Mouse (Mus musculus) MEL (cell line): ENCODE results near the gene Arhgap9. TPM values are rescaled to one million over a fixed set of nuclear protein-coding genes. Genes with fewer than 3 reads are reported as not detected.

Source experiments
- DNase-seq: peaks from one replicate; pipeline ENCODE4 v3.0.0; 2011; ENCODE audit warnings: low read depth, low spot score
- H3K27ac ChIP-seq: 2 replicates; pipeline ENCODE4 v1.5.1; 2012; ENCODE audit warnings: low read depth, mild to moderate bottlenecking, control low read depth, low read length, moderate library complexity; ENCODE audit not compliant: control insufficient read depth
- H3K27me3 ChIP-seq, 2 experiments: fragments of 150-350 bp in 1 of 2; sonication (generic) in 1 of 2; 2 replicates each; pipeline ENCODE4 v1.6.1; 2012; ENCODE audit warnings: low read length in 2 of 2, mild to moderate bottlenecking in 2 of 2, improper control_type of control experiment in 1 of 2, moderate library complexity in 1 of 2; ENCODE audit not compliant: insufficient read depth in 2 of 2, control insufficient read depth in 1 of 2
- H3K36me3 ChIP-seq, 2 experiments: 2 replicates each; pipeline ENCODE4 v1.6.1; 2012 to 2014; ENCODE audit warnings: low read length in 2 of 2, improper control_type of control experiment in 1 of 2, inconsistent platforms in 1 of 2, mild to moderate bottlenecking in 1 of 2; ENCODE audit not compliant: insufficient read depth in 2 of 2, control insufficient read depth in 1 of 2
- H3K4me1 ChIP-seq, 2 experiments: fragments of 150-350 bp in 1 of 2; sonication (generic) in 1 of 2; 2 replicates each; pipeline ENCODE4 v1.6.1; 2012; ENCODE audit warnings: low read length in 2 of 2, improper control_type of control experiment in 1 of 2, mild to moderate bottlenecking in 1 of 2; ENCODE audit not compliant: insufficient read depth in 2 of 2, control insufficient read depth in 1 of 2
- H3K4me3 ChIP-seq, 2 experiments: fragments of 150-350 bp in 1 of 2; sonication (generic) in 1 of 2; 2 replicates each; pipeline ENCODE4 v1.5.1; 2012; ENCODE audit warnings: low read depth in 2 of 2, low read length in 2 of 2, mild to moderate bottlenecking in 2 of 2, moderate library complexity in 2 of 2, control low read depth in 1 of 2, improper control_type of control experiment in 1 of 2; ENCODE audit not compliant: control insufficient read depth in 1 of 2, insufficient read depth in 1 of 2
- H3K79me2 ChIP-seq: 2 replicates; pipeline ENCODE4 v1.6.1; 2012; ENCODE audit warnings: mild to moderate bottlenecking, low read length, moderate library complexity; ENCODE audit not compliant: control insufficient read depth, poor library complexity, insufficient read depth
- H3K9ac ChIP-seq: 2 replicates; pipeline ENCODE4 v1.6.1; 2012; ENCODE audit warnings: low read depth, mild to moderate bottlenecking, control low read depth, low read length, moderate library complexity; ENCODE audit not compliant: control insufficient read depth, poor library complexity, severe bottlenecking
- H3K9me3 ChIP-seq: fragments of 150-350 bp; sonication (generic); replicated peaks from 2 replicates; pipeline ENCODE4 v1.6.1; 2012; ENCODE audit warnings: mild to moderate bottlenecking, low read length, improper control_type of control experiment, moderate library complexity; ENCODE audit not compliant: insufficient read depth
- CHD2 ChIP-seq: IDR thresholded peaks from 2 replicates; pipeline ENCODE4 v1.6.1; 2011; ENCODE audit warnings: low read length, improper control_type of control experiment
- CTCF ChIP-seq, 3 experiments: IDR thresholded peaks in 2 of 3; conservative IDR thresholded peaks in 1 of 3; 2 replicates each; pipeline ENCODE4 v1.5.1; 2011 to 2012; ENCODE audit warnings: low read length in 3 of 3, low read depth in 2 of 3, mild to moderate bottlenecking in 2 of 3, improper control_type of control experiment in 1 of 3, inconsistent platforms in 1 of 3, mixed read lengths in 1 of 3, moderate library complexity in 1 of 3; ENCODE audit not compliant: control insufficient read depth in 1 of 3, insufficient read depth in 1 of 3, poor library complexity in 1 of 3, severe bottlenecking in 1 of 3
- ELF1 ChIP-seq: IDR thresholded peaks from 2 replicates; pipeline ENCODE4 v1.6.1; 2014; ENCODE audit warnings: low read depth, mild to moderate bottlenecking, inconsistent platforms, low read length, improper control_type of control experiment, moderate library complexity
- ETS1 ChIP-seq: IDR thresholded peaks from 2 replicates; pipeline ENCODE4 v1.6.1; 2012; ENCODE audit warnings: low read depth, mild to moderate bottlenecking, inconsistent platforms, low read length, improper control_type of control experiment, moderate library complexity
- GATA1 ChIP-seq: IDR thresholded peaks from 2 replicates; pipeline ENCODE4 v1.6.1; 2011; ENCODE audit warnings: low read depth, low read length, improper control_type of control experiment
- HCFC1 ChIP-seq: IDR thresholded peaks from 2 replicates; pipeline ENCODE4 v1.6.1; 2012; ENCODE audit warnings: low read depth, mild to moderate bottlenecking, inconsistent platforms, low read length, improper control_type of control experiment, moderate library complexity
- MAFK ChIP-seq: IDR thresholded peaks from 2 replicates; pipeline ENCODE4 v1.6.1; 2011; ENCODE audit warnings: low read depth, mild to moderate bottlenecking, low read length, improper control_type of control experiment, borderline replicate concordance
- MAX ChIP-seq: IDR thresholded peaks from 2 replicates; pipeline ENCODE4 v1.6.1; 2011; ENCODE audit warnings: low read length, improper control_type of control experiment
- MAZ ChIP-seq: IDR thresholded peaks from 2 replicates; pipeline ENCODE4 v1.6.1; 2012; ENCODE audit warnings: low read depth, mild to moderate bottlenecking, inconsistent platforms, low read length, improper control_type of control experiment
- MXI1 ChIP-seq: IDR thresholded peaks from 2 replicates; pipeline ENCODE4 v1.6.1; 2011; ENCODE audit warnings: mild to moderate bottlenecking, low read depth, low read length, improper control_type of control experiment
- MYC ChIP-seq: IDR thresholded peaks from 2 replicates; pipeline ENCODE4 v1.6.1; 2011; ENCODE audit warnings: low read depth, mild to moderate bottlenecking, low read length, improper control_type of control experiment, moderate library complexity
- NRF1 ChIP-seq: IDR thresholded peaks from 2 replicates; pipeline ENCODE4 v1.6.1; 2014; ENCODE audit warnings: low read depth, mild to moderate bottlenecking, inconsistent platforms, low read length, improper control_type of control experiment, moderate library complexity; ENCODE audit not compliant: poor library complexity, insufficient read depth, severe bottlenecking
- POLR2AphosphoS2 ChIP-seq: IDR thresholded peaks from 2 replicates; pipeline ENCODE4 v1.6.1; 2011; ENCODE audit warnings: low read length, improper control_type of control experiment
- RAD21 ChIP-seq: IDR thresholded peaks from 2 replicates; pipeline ENCODE4 v1.6.1; 2011; ENCODE audit warnings: mild to moderate bottlenecking, low read depth, low read length, improper control_type of control experiment
- RCOR1 ChIP-seq: IDR thresholded peaks from 2 replicates; pipeline ENCODE4 v1.6.1; 2012; ENCODE audit warnings: low read depth, mild to moderate bottlenecking, inconsistent platforms, low read length, improper control_type of control experiment
- SIN3A ChIP-seq: IDR thresholded peaks from 2 replicates; pipeline ENCODE4 v1.6.1; 2012; ENCODE audit warnings: low read length, improper control_type of control experiment, inconsistent platforms
- SMC3 ChIP-seq: IDR thresholded peaks from 2 replicates; pipeline ENCODE4 v1.6.1; 2011; ENCODE audit warnings: low read depth, low read length, improper control_type of control experiment
- TAL1 ChIP-seq: IDR thresholded peaks from 2 replicates; pipeline ENCODE4 v1.6.1; 2012; ENCODE audit warnings: mild to moderate bottlenecking, inconsistent platforms, low read length, moderate library complexity, mixed read lengths
- TBP ChIP-seq: IDR thresholded peaks from 2 replicates; pipeline ENCODE4 v1.8.0; 2011; ENCODE audit warnings: low read depth, low read length, improper control_type of control experiment
- TCF12 ChIP-seq: IDR thresholded peaks from 2 replicates; pipeline ENCODE4 v1.6.1; 2014; ENCODE audit warnings: low read depth, mild to moderate bottlenecking, inconsistent platforms, low read length, improper control_type of control experiment, moderate library complexity
- USF1 ChIP-seq: IDR thresholded peaks from 2 replicates; pipeline ENCODE4 v1.6.1; 2014; ENCODE audit warnings: low read depth, mild to moderate bottlenecking, inconsistent platforms, low read length, improper control_type of control experiment, moderate library complexity
- USF2 ChIP-seq, 2 experiments: IDR thresholded peaks; 2 replicates each; pipeline ENCODE4 v1.6.1; 2011 to 2012; ENCODE audit warnings: improper control_type of control experiment in 2 of 2, low read length in 2 of 2, borderline replicate concordance in 1 of 2, inconsistent platforms in 1 of 2, low read depth in 1 of 2, mild to moderate bottlenecking in 1 of 2; ENCODE audit not compliant: insufficient read depth in 1 of 2
- ZC3H11A ChIP-seq: IDR thresholded peaks from 2 replicates; pipeline ENCODE4 v1.6.1; 2012; ENCODE audit warnings: low read depth, mild to moderate bottlenecking, inconsistent platforms, low read length, improper control_type of control experiment
- ZNF384 ChIP-seq: IDR thresholded peaks from 2 replicates; pipeline ENCODE4 v1.6.1; 2012; ENCODE audit warnings: low read depth, mild to moderate bottlenecking, inconsistent platforms, low read length, improper control_type of control experiment
- polyA plus RNA-seq, 2 experiments: library from polyadenylated mRNA; stranded (reverse) in 1 of 2; unstranded in 1 of 2; fragments of >175 nt in 1 of 2; fragments of >200 nt in 1 of 2; gene quantifications; 2 replicates each; pipeline versions ENCODE4 v1.2.1 to v1.2.4; 2012; ENCODE audit warnings: low replicate concordance in 2 of 2, low read depth in 1 of 2; ENCODE audit not compliant: insufficient read length in 2 of 2, insufficient read depth in 1 of 2, missing spikeins in 1 of 2
- total RNA-seq: library from RNA; depleted of rRNA; stranded (reverse); fragments of 300-350 nt; gene quantifications from 2 replicates; pipeline ENCODE4 v1.2.3, GENCODE M21; 2012

The Arhgap9 gene
- total and polyA plus RNA-seq, 3 experiments: 24.4 to 41.1 TPM; not detected in 1

DNA sequence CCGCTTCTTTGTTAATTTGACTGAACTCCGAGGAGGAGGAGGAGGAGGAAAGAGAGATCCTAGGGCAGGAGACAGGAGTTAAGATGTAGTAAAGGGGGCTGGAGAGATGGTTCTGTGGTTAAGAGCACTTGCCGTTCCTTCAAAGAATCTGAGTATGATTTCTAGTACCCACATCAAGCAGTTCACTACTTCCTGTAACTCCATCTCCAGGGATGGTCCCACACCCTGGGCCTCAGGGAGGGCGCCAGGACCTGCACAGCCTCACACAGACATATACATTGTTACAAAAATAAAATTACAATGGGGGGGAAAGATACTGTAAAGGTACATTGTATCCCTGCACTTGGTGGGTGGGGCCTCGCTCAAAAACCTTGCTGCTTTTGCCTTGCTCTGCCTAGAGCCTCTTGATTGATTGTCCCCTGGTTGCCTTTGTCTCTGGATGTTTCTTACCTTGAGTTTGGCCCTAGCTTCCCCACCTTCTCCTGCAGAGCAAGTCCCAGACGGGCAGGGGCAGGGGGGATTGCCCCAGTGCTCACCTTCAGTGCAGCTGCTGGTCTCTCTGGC lies 15.9 kb downstream of the Arhgap9 start:
- H3K36me3 ChIP-seq: peaks cover 0 to 2% of the 10 kb centered on the region in 2 experiments; a peak in 1 of 4 replicates
- no peaks in the 10 kb centered on the region; the same call in 1 of the 2 replicates for H3K79me2 ChIP-seq
- DNase-seq: no peak
- no peaks in the 10 kb centered on the region for H3K27me3 ChIP-seq
- H3K27ac ChIP-seq: no peak overlapping the region
- H3K4me3 ChIP-seq: no peak overlapping the region
- no peak for TF ChIP-seq GATA1
- TF ChIP-seq TAL1: no peak
- H3K4me1 ChIP-seq: no peaks in the 10 kb centered on the region
- no peak overlapping the region for H3K9ac ChIP-seq
- no peaks in the 10 kb centered on the region for H3K9me3 ChIP-seq

DNA sequence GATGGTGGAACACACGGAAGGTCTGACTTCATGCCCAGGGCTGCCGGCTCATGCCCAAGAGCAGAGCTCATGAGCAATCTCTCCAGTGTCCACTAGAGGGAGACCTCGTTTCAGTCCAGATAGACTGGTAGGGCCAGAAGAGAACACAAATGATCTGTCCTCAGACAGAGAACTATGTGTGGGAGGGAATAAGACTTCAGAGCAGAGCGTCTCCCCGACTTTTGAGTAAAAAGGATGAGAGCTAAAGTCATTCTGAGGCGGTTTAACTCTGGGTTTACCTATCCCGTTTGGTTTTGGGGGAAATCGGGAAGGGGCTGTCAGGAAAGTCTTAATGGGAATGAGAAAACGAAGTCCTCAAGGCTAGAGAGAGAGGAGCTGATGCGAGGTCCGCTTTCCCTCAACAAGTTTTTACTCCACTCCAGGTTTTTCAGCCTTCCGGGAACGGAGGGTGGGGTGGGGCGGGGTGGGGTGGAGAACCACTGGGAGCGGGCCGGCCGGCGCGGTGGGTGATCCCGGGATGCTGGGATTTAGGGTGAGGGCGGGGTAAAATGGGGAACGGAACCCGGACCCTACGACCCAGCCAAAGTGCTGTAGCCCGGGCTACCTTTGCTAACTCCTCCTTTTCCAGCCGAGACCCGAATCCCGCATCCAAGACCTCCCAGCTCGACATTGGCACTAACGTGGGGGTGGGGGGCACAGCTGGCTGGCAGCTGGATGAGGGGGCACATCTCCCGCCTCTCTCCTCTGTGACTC lies 17.3 kb downstream of the Arhgap9 start:
- Histone ChIP-seq H3K9me3 (no peaks in the 10 kb centered on the region), H3K4me1 (0 out of 4 replicates have a peak, but pooled peaks cover 0 to 3% of the 10 kb centered on the region in 2 experiments), H3K27me3 (no peaks in the 10 kb centered on the region), H3K4me3 (peak overlapping the region; percentile 61 to 95), H3K36me3 (peaks cover 0 to 2% of the 10 kb centered on the region in 2 experiments; a peak in 1 of 4 replicates), H3K27ac (peak overlapping the region; percentile 62), H3K9ac (peak overlapping the region; percentile 66), H3K79me2 (no peaks in the 10 kb centered on the region; the same call in 1 of the 2 replicates)
- 0 out of 2 replicates have a peak, but pooled peaks have one; percentile 12 for TF ChIP-seq ZNF384
- TF ChIP-seq NRF1: peak; percentile 23; the same call in 1 of the 2 replicates
- TF ChIP-seq GATA1: no peak
- 0 out of 2 replicates have a peak, but pooled peaks have one; percentile 34 for TF ChIP-seq MAX
- TF ChIP-seq CHD2: no peak
- 0 out of 2 replicates have a peak, but pooled peaks have one; percentile 13 for TF ChIP-seq RCOR1
- TF ChIP-seq ZC3H11A: peak; percentile 38; the same call in 1 of the 2 replicates
- 0 out of 2 replicates have a peak, but pooled peaks have one; percentile 19 for TF ChIP-seq ELF1
- TF ChIP-seq MYC: 0 out of 2 replicates have a peak, but pooled peaks have one; percentile 33
- TF ChIP-seq TCF12: 0 out of 2 replicates have a peak, but pooled peaks have one; percentile 46
- TF ChIP-seq SIN3A: peak; percentile 75
- TF ChIP-seq ETS1: peak; percentile 50; the same call in 1 of the 2 replicates
- no peak for TF ChIP-seq USF2 (IDR thresholded peaks at IDR 0.05; ENCODE audit: borderline replicate concordance in 1 of 2, insufficient read depth in 1 of 2, low read depth in 1 of 2, low read length in 2 of 2)
- TF ChIP-seq MAZ: peak; percentile 83
- TF ChIP-seq MAFK: no peak
- no peak for TF ChIP-seq POLR2AphosphoS2
- peak; percentile 76 for TF ChIP-seq RAD21
- peak; percentile 65 for TF ChIP-seq MXI1
- TF ChIP-seq HCFC1: peak; percentile 40; the same call in 1 of the 2 replicates
- peak; percentile 71 for TF ChIP-seq SMC3
- peak; percentile 81 to 93 (median 92) for TF ChIP-seq CTCF (IDR thresholded peaks at IDR 0.05 in 2 of 3, conservative IDR thresholded peaks at IDR 0.05 in 1 of 3; ENCODE audit: control insufficient read depth in 1 of 3, insufficient read depth in 1 of 3, low read depth in 2 of 3, low read length in 3 of 3, poor library complexity in 1 of 3, severe bottlenecking in 1 of 3)
- 0 out of 2 replicates have a peak, but pooled peaks have one; percentile 18 for TF ChIP-seq USF1
- 0 out of 2 replicates have a peak, but pooled peaks have one; percentile 42 for TF ChIP-seq TBP
- peak; percentile 96 for DNase-seq
